Mouse (Mus musculus) midbrain, embryonic 14.5 days (tissue): Measurements from ENCODE around the gene Papolg. TPM values are rescaled to one million over a fixed set of nuclear protein-coding genes. Genes with fewer than 3 reads are reported as not detected.

ENCODE experiments used
- polyA plus RNA-seq: library from polyadenylated mRNA; unstranded; fragments of >200 nt; fragmentation: Nextera tagmentation; extraction: Ambion mirVana; gene quantifications from 2 replicates; pipeline ENCODE4 v1.2.1, GENCODE M21; 2014

The Papolg gene
- polyA plus RNA-seq, 1 experiment from 2014 or later, result 28.1 TPM

Other genes starting within 250 kb of the Papolg start
- gene Pus10, start 229.6 kb downstream of the Papolg start, polyA plus RNA-seq, result 11.2 and 14.3 TPM in 2 replicates
- gene Pex13, start 229.3 kb downstream of the Papolg start, polyA plus RNA-seq, result 40.1 and 46.2 TPM in 2 replicates
- gene Rel, start 124.3 kb downstream of the Papolg start, polyA plus RNA-seq, result 0.28 and 0.30 TPM in 2 replicates
- 0.40 TPM in 1 of 2 replicates, not detected in the other for gene A830031A19Rik, start 179.8 kb upstream of the Papolg start, polyA plus RNA-seq
- 117 and 121 TPM in 2 replicates for gene Bcl11a, start 182.8 kb upstream of the Papolg start, polyA plus RNA-seq